Mouse (Mus musculus) CH12.LX (cell line): ENCODE data around the gene Trim16. TPM values are rescaled to one million over a fixed set of nuclear protein-coding genes. Genes with fewer than 3 reads are reported as not detected.

Source experiments
- DNase-seq: peaks from one replicate; pipeline ENCODE4 v3.0.0-alpha.2; 2013; ENCODE audit errors: extremely low read depth
- H3K27ac ChIP-seq: 2 replicates; pipeline ENCODE4 v1.5.1; 2012; ENCODE audit warnings: low read depth, mild to moderate bottlenecking, control low read depth, moderate library complexity; ENCODE audit not compliant: insufficient read depth
- H3K27me3 ChIP-seq: replicated peaks from 2 replicates; pipeline ENCODE3; 2012; ENCODE audit warnings: inconsistent platforms
- H3K36me3 ChIP-seq, 2 experiments: replicated peaks in 1 of 2; 2 replicates each; pipeline versions ENCODE3 to v1.6.1; 2012; ENCODE audit warnings: inconsistent platforms in 1 of 2, low read length in 1 of 2, mild to moderate bottlenecking in 1 of 2, mixed read lengths in 1 of 2, moderate library complexity in 1 of 2; ENCODE audit not compliant: control insufficient read depth in 1 of 2, insufficient read depth in 1 of 2
- H3K4me1 ChIP-seq, 2 experiments: 2 replicates each; pipeline ENCODE4 v1.6.1; 2012; ENCODE audit warnings: inconsistent platforms in 1 of 2, moderate library complexity in 1 of 2; ENCODE audit not compliant: insufficient read depth in 2 of 2, control insufficient read depth in 1 of 2
- H3K4me2 ChIP-seq: 2 replicates; pipeline ENCODE4 v1.6.1; 2012; ENCODE audit warnings: low read depth, mild to moderate bottlenecking, control low read depth; ENCODE audit not compliant: poor library complexity, insufficient read depth, severe bottlenecking
- H3K4me3 ChIP-seq, 3 experiments: fragments of 150-350 bp in 1 of 3; sonication (generic) in 1 of 3; replicated peaks in 1 of 3; 2 replicates each; pipeline versions ENCODE3 to v1.5.1; 2011 to 2012; ENCODE audit warnings: low read depth in 2 of 3, low read length in 2 of 3, mild to moderate bottlenecking in 2 of 3, moderate library complexity in 2 of 3, control low read depth in 1 of 3, improper control_type of control experiment in 1 of 3, inconsistent platforms in 1 of 3, mixed read lengths in 1 of 3; ENCODE audit not compliant: poor library complexity in 1 of 3
- H3K79me2 ChIP-seq: replicated peaks from 2 replicates; pipeline ENCODE4 v1.6.1; 2012; ENCODE audit warnings: mild to moderate bottlenecking, moderate library complexity; ENCODE audit not compliant: control insufficient read depth, poor library complexity, insufficient read depth, severe bottlenecking; ENCODE audit errors: extremely low read depth
- H3K9ac ChIP-seq: 2 replicates; pipeline ENCODE4 v1.6.1; 2012; ENCODE audit warnings: low read depth, mild to moderate bottlenecking, control low read depth, moderate library complexity; ENCODE audit not compliant: insufficient read depth
- H3K9me3 ChIP-seq: replicated peaks from 2 replicates; pipeline ENCODE3; 2012; ENCODE audit warnings: low read length, inconsistent platforms, mixed read lengths
- CHD1 ChIP-seq: IDR thresholded peaks from 2 replicates; pipeline ENCODE4 v1.6.1; 2012; ENCODE audit warnings: low read depth, low read length, improper control_type of control experiment, inconsistent platforms
- CTCF ChIP-seq, 2 experiments: IDR thresholded peaks in 1 of 2; conservative IDR thresholded peaks in 1 of 2; 2 replicates each; pipeline ENCODE4 v1.5.1; 2011 to 2012; ENCODE audit warnings: low read depth in 2 of 2, low read length in 2 of 2, improper control_type of control experiment in 1 of 2, inconsistent platforms in 1 of 2, mild to moderate bottlenecking in 1 of 2, moderate library complexity in 1 of 2
- E2F4 ChIP-seq: IDR thresholded peaks from 2 replicates; pipeline ENCODE4 v1.6.1; 2011; ENCODE audit warnings: low read depth, low read length, improper control_type of control experiment; ENCODE audit not compliant: insufficient replicate concordance
- ELF1 ChIP-seq: IDR thresholded peaks from 2 replicates; pipeline ENCODE4 v1.6.1; 2014; ENCODE audit warnings: low read depth, mild to moderate bottlenecking, inconsistent platforms, low read length, improper control_type of control experiment
- EP300 ChIP-seq: IDR thresholded peaks from 2 replicates; pipeline ENCODE4 v1.6.1; 2011; ENCODE audit warnings: low read length, improper control_type of control experiment
- ETS1 ChIP-seq: conservative IDR thresholded peaks from 2 replicates; pipeline ENCODE4 v1.6.1; 2012; ENCODE audit warnings: low read depth, mild to moderate bottlenecking, inconsistent platforms, low read length, improper control_type of control experiment, moderate library complexity
- GABPA ChIP-seq: IDR thresholded peaks from 2 replicates; pipeline ENCODE4 v1.6.1; 2012; ENCODE audit warnings: low read depth, low read length, improper control_type of control experiment, inconsistent platforms; ENCODE audit not compliant: insufficient replicate concordance
- JUND ChIP-seq: conservative IDR thresholded peaks from 2 replicates; pipeline ENCODE4 v1.6.1; 2011; ENCODE audit warnings: low read depth, low read length, improper control_type of control experiment
- KAT2A ChIP-seq: IDR thresholded peaks from 2 replicates; pipeline ENCODE4 v1.6.1; 2012; ENCODE audit warnings: low read length, improper control_type of control experiment, inconsistent platforms; ENCODE audit not compliant: insufficient replicate concordance
- MAFK ChIP-seq: IDR thresholded peaks from 2 replicates; pipeline ENCODE4 v1.6.1; 2011; ENCODE audit warnings: low read length, improper control_type of control experiment; ENCODE audit not compliant: insufficient replicate concordance
- MAZ ChIP-seq: IDR thresholded peaks from 2 replicates; pipeline ENCODE4 v1.6.1; 2012; ENCODE audit warnings: low read depth, mild to moderate bottlenecking, inconsistent platforms, low read length, improper control_type of control experiment, moderate library complexity
- NELFE ChIP-seq: IDR thresholded peaks from 2 replicates; pipeline ENCODE4 v1.6.1; 2011; ENCODE audit warnings: low read depth, low read length, improper control_type of control experiment
- PAX5 ChIP-seq: IDR thresholded peaks from 2 replicates; pipeline ENCODE4 v1.6.1; 2012; ENCODE audit warnings: low read length, inconsistent platforms, mixed read lengths
- POLR2AphosphoS2 ChIP-seq: IDR thresholded peaks from 2 replicates; pipeline ENCODE4 v1.6.1; 2011; ENCODE audit warnings: low read depth, low read length, improper control_type of control experiment
- RCOR1 ChIP-seq: conservative IDR thresholded peaks from 2 replicates; pipeline ENCODE4 v1.6.1; 2012; ENCODE audit warnings: low read depth, mild to moderate bottlenecking, inconsistent platforms, low read length, improper control_type of control experiment
- SMC3 ChIP-seq: IDR thresholded peaks from 2 replicates; pipeline ENCODE4 v1.6.1; 2011; ENCODE audit warnings: low read depth, low read length, improper control_type of control experiment
- TCF12 ChIP-seq: IDR thresholded peaks from 2 replicates; pipeline ENCODE4 v1.6.1; 2014; ENCODE audit warnings: low read depth, mild to moderate bottlenecking, inconsistent platforms, low read length, improper control_type of control experiment
- UBTF ChIP-seq: IDR thresholded peaks from 2 replicates; pipeline ENCODE4 v1.6.1; 2012; ENCODE audit warnings: low read depth, mild to moderate bottlenecking, inconsistent platforms, low read length, improper control_type of control experiment, moderate library complexity
- USF2 ChIP-seq: conservative IDR thresholded peaks from 2 replicates; pipeline ENCODE4 v1.6.1; 2011; ENCODE audit warnings: low read depth, low read length, improper control_type of control experiment
- ZMIZ1 ChIP-seq: IDR thresholded peaks from 2 replicates; pipeline ENCODE4 v1.6.1; 2012; ENCODE audit warnings: low read depth, mild to moderate bottlenecking, inconsistent platforms, low read length, improper control_type of control experiment
- dilution Hi-C: fragments of 300-500 bp; cut with MboI; formaldehyde crosslinking; loops from 2 replicates; pipeline ENCODE4 v1.14.3; 2020; ENCODE audit warnings: low sequenced_read_pairs; ENCODE audit not compliant: extremely low pct_unique_long_range_greater_than_20kb, extremely low pct_ligation_motif_present
- in situ Hi-C: fragments of 300-500 bp; cut with MboI; formaldehyde crosslinking; loops from 3 replicates; pipeline ENCODE4 v1.14.3; 2019; ENCODE audit warnings: low sequenced_read_pairs, low pct_ligation_motif_present, low pct_unique_long_range_greater_than_20kb, mixed read lengths
- polyA plus RNA-seq: library from polyadenylated mRNA; unstranded; fragments of >175 nt; gene quantifications from 2 replicates; pipeline ENCODE4 v1.2.1, GENCODE M21; 2012; ENCODE audit warnings: low read depth; ENCODE audit not compliant: insufficient read length
- total RNA-seq, 2 experiments: library from RNA; depleted of rRNA; stranded (reverse); fragments of 300-350 nt in 1 of 2; fragments of >200 nt in 1 of 2; gene quantifications; 2 replicates each; pipeline ENCODE4 v1.2.3; 2012 to 2014

Gene Trim16
- total and polyA plus RNA-seq, 3 experiments: not detected

GRCm38 (mm10) chr11:62825222-62826105, 5.4 kb downstream of the Trim16 start:
- TF ChIP-seq JUND (no peak), USF2 (no peak), SMC3 (no peak), RCOR1 (no peak), GABPA (no peak), ZMIZ1 (no peak), E2F4 (no peak), ELF1 (no peak), NELFE (no peak), POLR2AphosphoS2 (no peak), MAFK (no peak), CHD1 (no peak), UBTF (no peak), PAX5 (no peak), KAT2A (no peak), ETS1 (no peak), MAZ (no peak), CTCF (conservative IDR thresholded peaks at IDR 0.05 in 1 of 2, IDR thresholded peaks at IDR 0.05 in 1 of 2; ENCODE audit: low read depth in 2 of 2, low read length in 2 of 2) (no peak), EP300 (no peak), TCF12 (no peak)
- TF ChIP-seq, all 38 proteins: peak for 0
- H3K4me2 ChIP-seq: no peak overlapping the region
- dilution Hi-C loops: no loop called here
- H3K4me1 ChIP-seq: peaks cover 4 to 11% of the 10 kb centered on the region in 2 experiments
- in situ Hi-C loops: no loop called here
- no peaks in the 10 kb centered on the region for H3K27me3 ChIP-seq
- no peak overlapping the region for H3K27ac ChIP-seq
- H3K36me3 ChIP-seq: no peaks in the 10 kb centered on the region
- no peak overlapping the region for H3K4me3 ChIP-seq
- DNase-seq: no peak
- H3K9ac ChIP-seq: no peak overlapping the region
- H3K9me3 ChIP-seq: no peaks in the 10 kb centered on the region
- H3K79me2 ChIP-seq: no peaks in the 10 kb centered on the region
